Mouse (Mus musculus) embryonic stem cell, embryonic (primary cell): Measurements from ENCODE around the gene Ovgp1.

Source experiments
- CTCF ChIA-PET, 4 experiments: fragments of 300-600 bp in 2 of 4; fragments of 350-600 bp in 2 of 4; sonication (Branson Sonifier 250); formaldehyde crosslinking; loops; one replicate each; lab custom pipeline; 2022; ENCODE audit warnings: inconsistent platforms in 2 of 4; lab: Charles Lee
- POLR2A ChIA-PET, 4 experiments: fragments of 300-600 bp in 2 of 4; fragments of 350-600 bp in 2 of 4; sonication (Branson Sonifier 250); formaldehyde crosslinking; loops; one replicate each; lab custom pipeline; 2022; ENCODE audit warnings: antibody characterized with exemption in 4 of 4, inconsistent platforms in 1 of 4; lab: Charles Lee

The Ovgp1 gene

DNA sequence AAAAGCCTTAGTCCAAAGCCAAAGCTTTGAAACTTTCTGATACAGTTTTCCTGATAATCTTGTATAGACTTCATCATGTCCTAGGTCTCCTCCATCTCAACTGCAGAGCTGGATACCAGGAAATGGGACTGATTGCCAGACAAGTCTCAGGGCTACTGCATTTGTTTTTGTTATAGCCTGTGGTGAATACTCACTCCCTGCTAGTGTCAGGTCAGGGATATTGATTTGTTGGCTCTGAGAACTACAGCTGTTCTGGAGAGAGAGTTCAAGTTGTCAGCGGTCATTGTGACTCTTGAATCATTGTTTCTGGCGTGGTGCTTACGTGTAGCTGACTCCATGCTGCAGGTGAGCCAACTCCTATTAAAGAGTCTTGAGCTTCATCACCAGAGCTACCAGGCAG is at the start of gene Ovgp1:
Gene Ovgp1 (plus strand): TSS at position 301 of the 400 bp plus-strand sequence.
- CTCF ChIA-PET = no interaction called here
- POLR2A ChIA-PET = interaction anchor here in 3 of 4 experiments (0.7 to 9.9 kb wide), 10 partner anchors 8 to 37 kb away, joined by 3 to 94 read pairs (median 4); partner anchors contain the start of genes Wdr77 (in 3 of the 3) and Atp5f1 (in 1 of the 3)

DNA sequence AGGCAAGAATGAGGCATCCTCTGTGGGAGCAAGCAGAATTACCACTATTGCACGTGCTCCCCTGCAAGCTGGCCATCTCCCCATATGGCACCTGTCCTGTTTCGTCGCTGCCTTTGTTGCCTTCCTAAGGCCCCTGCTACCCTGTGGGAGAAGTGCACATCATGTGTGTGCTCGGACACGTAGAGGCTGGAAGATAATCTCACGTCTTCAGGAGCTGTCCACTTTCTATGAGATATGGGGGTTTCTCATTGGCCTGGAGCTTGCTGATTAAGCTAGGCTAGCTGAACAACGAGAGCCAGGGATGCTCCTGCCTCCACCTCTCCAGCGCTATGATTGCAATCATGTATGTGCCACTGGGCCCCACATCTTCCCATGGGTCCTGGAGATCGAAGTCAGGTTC is 48.9 kb upstream of the Ovgp1 start:
- POLR2A ChIA-PET = no interaction called here
- CTCF ChIA-PET = no interaction called here

DNA sequence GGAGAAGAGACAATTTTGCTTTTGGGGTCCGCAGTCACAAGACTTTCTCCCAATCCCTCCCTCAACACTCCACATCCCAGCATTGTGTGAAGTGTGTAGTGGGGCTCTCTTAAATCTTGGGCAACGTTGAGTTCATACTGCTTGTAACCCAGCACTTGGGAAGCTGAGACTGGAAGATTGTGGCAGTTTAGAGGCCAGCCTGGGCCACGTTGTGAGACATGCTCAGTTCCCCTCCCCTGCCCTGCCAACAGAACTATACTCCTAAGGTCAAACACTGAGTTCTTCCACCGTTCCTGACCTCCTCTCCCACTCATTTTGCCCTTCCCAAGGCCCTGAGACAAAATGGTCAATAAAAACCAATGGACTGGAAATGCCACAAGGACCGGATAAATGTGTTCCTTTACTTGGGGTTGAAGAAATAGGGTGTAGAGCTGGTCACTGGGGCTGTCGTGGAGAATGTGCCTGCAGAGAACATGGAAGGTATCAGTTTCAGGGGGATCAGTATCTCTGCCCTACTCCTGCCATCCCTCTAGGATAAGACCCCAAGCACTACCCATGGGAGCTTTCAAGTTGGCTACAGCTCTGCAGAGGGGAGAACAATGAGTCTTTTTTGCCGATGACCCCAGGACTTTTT is 45.8 kb upstream of the Ovgp1 start:
- ChIA-PET POLR2A (interaction anchor here in 3 of 4 experiments (0.6 to 3.6 kb wide), 8 partner anchors 8 to 31 kb away, joined by 3 to 12 read pairs (median 4); partner anchors contain the start of gene Wdr77 (in 2 of the 3)), CTCF (interaction anchor here in 2 of 4 experiments (0.7 to 1.1 kb wide), 2 partner anchors 9 to 28 kb away, joined by 3 to 5 read pairs; no protein-coding TSS in a partner anchor)

DNA sequence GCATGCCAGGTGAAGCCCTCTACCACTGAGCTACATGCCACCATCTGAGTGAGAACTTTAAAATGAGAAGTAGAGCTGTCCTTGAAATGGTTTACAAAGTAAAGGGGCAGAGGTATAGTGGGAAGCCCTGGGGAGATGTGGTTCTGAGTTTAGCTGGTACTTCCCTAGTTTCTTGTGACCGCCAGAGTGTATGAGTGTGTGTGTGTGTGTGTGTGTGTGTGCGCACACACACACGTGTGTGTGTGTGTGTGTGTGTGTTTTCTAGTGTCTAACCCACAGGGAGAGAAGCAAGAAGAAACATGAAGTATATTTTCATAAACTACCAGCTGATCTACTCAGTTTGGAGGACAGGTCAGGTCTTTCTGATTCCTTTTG is 45.3 kb upstream of the Ovgp1 start:
- POLR2A ChIA-PET = interaction anchor here in 3 of 4 experiments (0.6 to 3.6 kb wide), 10 partner anchors 9 to 909 kb away, joined by 3 to 12 read pairs (median 4); partner anchors contain the start of gene Wdr77 (in 2 of the 3)
- CTCF ChIA-PET = interaction anchor here in 2 of 4 experiments (0.7 to 1.1 kb wide), 3 partner anchors 10 to 253 kb away, joined by 3 to 5 read pairs (median 3); no protein-coding TSS in a partner anchor

DNA sequence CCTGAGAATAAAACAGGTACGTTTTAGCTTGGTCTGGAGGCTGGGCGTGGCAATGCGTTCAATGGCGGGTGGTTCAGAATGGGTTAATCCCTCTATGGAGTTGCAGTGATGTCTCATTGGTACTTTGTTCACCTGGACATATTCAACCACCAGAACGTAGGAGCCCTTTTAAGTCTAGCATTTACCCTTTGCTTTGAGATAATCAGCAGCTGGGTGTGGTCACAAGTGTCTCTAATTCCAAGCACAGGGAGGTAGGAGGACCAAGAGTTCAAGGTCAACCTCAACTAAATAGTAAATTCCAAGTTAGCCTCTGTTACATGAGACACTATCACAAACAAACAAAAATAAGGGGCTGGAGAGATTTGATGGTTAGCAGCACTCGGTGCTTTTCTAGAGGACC is 44.7 kb upstream of the Ovgp1 start:
- POLR2A ChIA-PET = interaction anchor here in 3 of 4 experiments (0.6 to 3.6 kb wide), 7 partner anchors 21 to 909 kb away, joined by 3 to 12 read pairs (median 4); partner anchors contain the start of gene Wdr77 (in 1 of the 3)
- CTCF ChIA-PET = interaction anchor here in 3 of 4 experiments (0.6 to 1.1 kb wide), 4 partner anchors 10 to 1214 kb away, joined by 3 to 5 read pairs (median 3); no protein-coding TSS in a partner anchor

DNA sequence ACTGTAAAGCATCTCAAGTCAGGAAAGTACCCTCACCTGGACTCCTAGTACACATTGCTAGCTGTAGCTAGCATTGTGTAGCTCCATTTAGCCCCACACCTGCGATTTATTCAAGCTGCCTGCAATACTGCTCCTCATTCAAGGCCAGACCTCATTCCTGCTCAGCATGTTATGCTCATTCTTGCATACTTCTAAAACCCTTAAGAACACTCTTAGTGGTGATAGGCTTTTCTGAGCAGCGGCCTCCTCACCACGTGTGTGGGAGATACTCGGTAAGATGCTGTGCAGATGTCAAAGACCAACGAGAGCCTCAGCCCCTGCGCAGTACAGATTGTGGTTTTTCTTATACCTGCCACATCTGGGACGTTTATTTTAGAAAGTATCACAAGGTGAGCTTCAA is 43.7 kb upstream of the Ovgp1 start:
- CTCF ChIA-PET = interaction anchor here in 1 of 4 experiments (0.6 kb wide), 1 partner anchor 117 kb away, joined by 4 read pairs; no protein-coding TSS in a partner anchor
- POLR2A ChIA-PET = interaction anchor here in 3 of 4 experiments (0.8 to 3.6 kb wide), 5 partner anchors 9 to 41 kb away, joined by 3 to 12 read pairs (median 3); partner anchors contain the start of gene Wdr77 (in 1 of the 3)

DNA sequence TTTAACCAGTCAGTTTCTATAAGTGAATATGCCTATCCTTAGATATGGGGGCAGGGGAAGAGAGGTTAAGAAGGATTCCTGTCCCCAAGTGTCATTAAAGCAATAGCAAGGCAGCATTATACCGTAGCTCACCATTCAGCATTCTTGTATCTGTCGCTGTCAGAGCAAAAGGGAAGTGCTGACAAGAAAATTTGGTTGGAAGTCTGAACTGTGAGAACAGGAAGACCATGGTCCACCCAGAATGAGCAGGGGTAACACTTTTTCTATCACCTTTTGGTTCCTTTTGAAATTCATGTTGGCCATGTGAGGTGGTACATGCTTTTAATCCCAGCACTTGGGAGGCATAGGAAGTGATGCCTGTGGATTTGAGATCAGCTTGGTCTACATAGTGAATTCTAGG is 42.4 kb upstream of the Ovgp1 start:
- CTCF ChIA-PET = no interaction called here
- POLR2A ChIA-PET = interaction anchor here in 2 of 4 experiments (0.8 to 1.2 kb wide), 2 partner anchors 16 to 19 kb away, joined by 3 to 4 read pairs; no protein-coding TSS in a partner anchor

DNA sequence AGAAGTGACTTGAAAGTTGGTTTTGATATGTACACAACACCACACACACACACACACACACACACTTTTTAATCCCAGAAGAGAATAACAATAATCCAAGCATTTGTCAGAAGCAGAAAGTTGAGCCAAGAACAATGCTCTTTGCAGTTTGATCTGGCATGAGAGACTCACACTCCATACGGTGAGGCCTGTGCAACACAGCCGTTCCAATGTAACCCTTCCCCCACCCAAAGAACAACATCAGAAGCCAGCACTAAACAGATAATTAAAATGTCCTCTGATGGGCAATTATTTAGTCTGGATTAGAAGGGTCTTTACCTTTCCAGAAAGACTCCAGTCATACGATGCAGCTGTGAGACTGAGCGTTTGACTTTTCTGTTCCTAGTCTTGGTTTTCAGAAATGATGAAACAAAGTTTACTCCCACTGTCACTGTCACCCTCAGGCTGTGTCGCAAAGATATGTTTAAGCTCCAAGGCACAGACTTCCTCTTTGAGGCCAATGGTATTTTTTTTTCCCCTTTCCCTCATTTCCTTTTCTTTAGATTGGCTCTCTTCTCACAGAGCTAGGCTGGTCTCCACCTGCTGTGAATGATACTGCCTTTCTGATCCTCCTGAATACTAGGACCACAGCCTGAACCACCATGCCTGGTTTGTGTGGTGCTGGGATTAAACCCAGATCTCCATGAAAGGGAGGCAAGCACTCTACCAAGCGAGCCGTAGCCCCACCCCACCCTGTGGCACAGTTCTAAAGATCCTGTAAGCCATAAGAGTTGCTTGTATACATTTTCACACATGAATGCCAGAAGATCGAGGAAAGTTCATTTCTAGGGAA is 41.1 kb upstream of the Ovgp1 start, which contains the start of gene I830077J02Rik:
Gene I830077J02Rik (minus strand): TSS at position 425 of the 832 bp plus-strand sequence.
- CTCF ChIA-PET = no interaction called here
- POLR2A ChIA-PET = interaction anchor here in 3 of 4 experiments (1.0 to 1.4 kb wide), 5 partner anchors 10 to 32 kb away, joined by 3 to 5 read pairs (median 3); partner anchors contain the start of gene Wdr77 (in 1 of the 3)

DNA sequence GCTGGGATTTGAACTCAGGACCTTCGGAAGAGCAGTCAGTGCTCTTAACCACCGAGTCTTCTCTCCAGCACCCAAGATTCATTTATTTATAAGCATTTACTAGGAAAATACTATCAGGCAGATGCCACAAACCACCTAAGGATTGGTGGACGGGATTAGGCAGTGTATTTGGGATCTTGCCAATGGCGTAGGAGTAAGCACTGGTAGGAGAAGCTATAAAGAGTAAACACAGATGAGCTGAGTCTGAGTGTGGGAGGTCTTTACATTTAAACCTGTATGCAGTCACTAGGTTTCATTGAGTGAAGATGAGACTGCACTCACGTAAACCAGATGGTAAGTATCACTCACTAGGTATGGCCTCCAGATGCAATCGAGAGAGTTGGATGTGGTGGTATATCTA is 39.6 kb upstream of the Ovgp1 start:
- ChIA-PET CTCF (no interaction called here), POLR2A (interaction anchor here in 2 of 4 experiments (1.2 to 2.3 kb wide), 5 partner anchors 10 to 37 kb away, joined by 3 to 10 read pairs (median 6); partner anchors contain the start of gene Wdr77 (in 2 of the 2))

DNA sequence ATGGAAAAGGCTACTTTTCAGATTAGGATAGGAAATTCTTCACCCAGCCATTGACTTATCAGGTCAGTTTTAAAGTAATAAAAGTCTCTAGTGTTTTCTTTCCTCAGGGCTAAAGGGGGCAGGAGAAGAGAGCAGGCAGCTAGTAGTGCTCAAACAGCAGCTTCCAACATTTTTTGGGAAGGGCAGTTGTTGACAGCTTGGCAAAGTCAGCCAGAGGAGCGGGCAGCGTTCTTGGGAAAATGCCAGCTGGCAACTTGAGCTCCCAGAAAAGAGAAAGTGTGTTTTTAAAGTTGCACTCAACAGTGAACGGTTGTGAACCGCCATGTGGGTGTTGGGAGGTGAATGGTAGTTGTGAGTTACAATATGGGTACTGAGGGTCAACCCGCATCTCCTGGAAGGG is 38.5 kb upstream of the Ovgp1 start:
- ChIA-PET CTCF (no interaction called here), POLR2A (interaction anchor here in 2 of 4 experiments (1.2 to 2.3 kb wide), 7 partner anchors 8 to 36 kb away, joined by 3 to 10 read pairs (median 6); partner anchors contain the start of gene Wdr77 (in 2 of the 2))

DNA sequence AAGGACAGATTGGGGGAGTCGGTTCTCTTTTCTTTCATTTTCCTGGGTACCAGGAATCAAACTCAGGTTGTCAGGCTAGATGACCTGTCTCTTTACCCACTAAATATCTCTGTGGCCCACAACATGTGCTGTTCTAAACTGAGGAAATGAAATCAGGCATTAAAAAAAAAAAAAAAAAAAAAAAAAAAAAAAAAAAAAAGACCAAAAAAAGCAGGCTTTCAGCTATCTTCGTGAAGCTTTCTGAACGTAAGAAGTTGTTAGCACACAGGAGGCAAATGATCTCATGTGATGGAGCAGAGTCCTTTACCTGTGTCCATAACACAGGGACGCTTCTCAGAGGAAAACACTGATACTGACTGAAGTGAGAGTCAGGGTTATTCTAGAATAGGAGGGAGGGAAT is 37.4 kb upstream of the Ovgp1 start:
- POLR2A ChIA-PET = interaction anchor here in 3 of 4 experiments (0.6 to 2.1 kb wide), 12 partner anchors 8 to 1656 kb away, joined by 3 to 9 read pairs (median 4); partner anchors contain the start of genes Ovgp1 (in 1 of the 3) and Wdr77 (in 1 of the 3)

DNA sequence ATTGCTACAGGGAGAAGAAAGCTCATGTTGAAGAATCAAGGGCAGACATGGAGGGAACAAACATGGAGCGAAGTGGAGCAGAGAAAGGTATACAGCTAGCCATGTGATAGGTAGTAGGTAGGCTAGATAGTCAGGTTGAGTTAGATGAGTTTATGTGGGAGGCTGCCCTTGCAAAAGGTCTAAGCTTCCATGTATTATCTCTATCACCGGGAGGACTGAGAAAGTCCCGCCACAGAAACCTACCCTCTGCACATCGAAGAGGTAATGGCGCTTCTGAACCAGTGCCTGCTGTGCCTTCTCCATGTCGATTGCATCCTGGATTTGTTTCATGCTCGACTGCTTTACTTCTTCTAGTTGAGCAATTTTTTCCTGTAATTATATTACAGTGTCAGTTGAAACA is 22.2 kb upstream of the Ovgp1 start:
- ChIA-PET POLR2A (interaction anchor here in 3 of 4 experiments (0.8 to 6.9 kb wide), 21 partner anchors 7 to 23 kb away, joined by 3 to 89 read pairs (median 5); partner anchors contain the start of genes Atp5f1 (in 3 of the 3) and Wdr77 (in 3 of the 3)), CTCF (no interaction called here)

More for the DNA sequence above, 37.4 kb upstream of the Ovgp1 start:
- CTCF ChIA-PET = interaction anchor here in 1 of 4 experiments (0.6 kb wide), 1 partner anchor 843 kb away, joined by 3 read pairs; no protein-coding TSS in a partner anchor

DNA sequence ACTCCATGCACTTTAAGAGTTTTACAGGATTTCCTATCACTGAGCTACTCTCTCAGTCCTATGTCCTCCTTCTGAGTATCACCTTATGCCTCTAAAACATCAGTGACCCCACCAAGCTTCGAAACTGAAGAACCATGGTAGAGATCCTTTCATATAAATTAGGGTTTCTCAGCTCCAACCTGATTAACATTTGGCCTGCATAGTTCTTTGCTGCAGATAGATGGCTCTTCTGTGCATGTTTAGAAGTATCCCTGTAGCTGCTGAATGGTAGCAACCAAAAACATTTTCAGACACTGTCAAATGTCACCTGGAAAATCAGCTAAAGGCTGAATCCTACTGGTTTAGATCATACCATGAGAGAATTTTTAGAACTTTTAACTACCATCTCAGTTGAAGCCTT is 16.3 kb upstream of the Ovgp1 start:
- CTCF ChIA-PET = no interaction called here
- POLR2A ChIA-PET = interaction anchor here in 3 of 4 experiments (0.7 to 5.4 kb wide), 17 partner anchors 8 to 1376 kb away, joined by 3 to 94 read pairs (median 13); partner anchors contain the start of genes Cept1 (in 1 of the 3), Ddx20 (in 1 of the 3), Dram2 (in 1 of the 3) and Ovgp1 (in 1 of the 3)

DNA sequence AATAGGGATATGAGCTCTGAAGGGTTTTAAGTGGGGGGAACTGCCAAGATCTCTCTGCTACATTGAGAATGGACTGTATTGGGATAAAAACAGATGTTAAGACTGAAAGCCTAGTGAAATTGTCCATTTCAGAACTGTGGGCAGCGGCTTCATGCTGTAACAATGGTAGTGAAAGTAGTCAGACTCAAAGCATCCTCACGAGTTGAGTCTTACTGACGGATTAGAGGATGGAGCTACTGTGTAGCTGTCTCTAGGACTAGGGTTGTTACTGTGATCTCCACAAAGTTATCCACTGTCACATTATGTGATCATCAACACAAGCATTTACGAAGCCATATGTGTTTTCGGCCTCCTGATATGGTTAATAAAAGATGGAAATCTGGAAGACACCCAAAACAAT is 15.3 kb upstream of the Ovgp1 start:
- POLR2A ChIA-PET = interaction anchor here (0.8 to 5.4 kb wide), 47 partner anchors 8 to 1375 kb away, joined by 3 to 94 read pairs (median 6); partner anchors contain the start of genes Cept1 (in 3 of the 4), Dram2 (in 3 of the 4), Ddx20 (in 2 of the 4) and Ovgp1 (in 2 of the 4)
- CTCF ChIA-PET = no interaction called here

DNA sequence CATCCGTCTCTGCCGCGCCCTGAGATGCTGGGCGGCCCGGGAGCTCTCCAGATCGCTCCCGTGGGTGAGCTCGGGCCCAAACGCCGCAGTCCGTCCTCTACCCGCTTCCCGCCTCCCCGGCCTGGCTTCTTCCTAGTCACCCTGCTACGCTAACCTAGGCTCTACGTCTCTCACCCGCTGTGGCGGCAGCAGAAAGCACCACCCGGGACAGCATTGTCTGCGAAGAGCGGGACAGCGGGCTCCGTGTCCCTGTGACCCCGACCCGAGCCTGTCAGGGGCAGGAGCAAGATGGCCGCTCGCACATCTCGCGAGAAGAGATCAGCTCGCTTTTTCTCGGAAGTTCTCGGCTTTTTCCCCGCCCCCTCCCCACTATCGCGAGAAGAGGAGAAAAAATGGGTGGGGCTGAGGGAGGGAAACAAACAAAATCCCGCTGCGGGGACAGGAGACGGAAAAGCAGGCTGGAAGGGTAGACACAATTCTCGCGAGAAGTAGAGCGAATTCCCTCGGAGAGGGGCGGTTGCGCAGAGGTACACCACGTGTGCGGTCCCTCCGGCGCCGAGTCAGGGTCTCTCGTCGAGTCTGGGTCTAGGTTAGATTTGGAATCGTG is 14.4 kb upstream of the Ovgp1 start, which contains the start of gene Wdr77:
Gene Wdr77 (plus strand): TSS at position 396 of the 607 bp plus-strand sequence.
- CTCF ChIA-PET = interaction anchor here in 2 of 4 experiments (0.6 to 1.1 kb wide), 2 partner anchors 10 to 59 kb away, joined by 3 read pairs; no protein-coding TSS in a partner anchor

DNA sequence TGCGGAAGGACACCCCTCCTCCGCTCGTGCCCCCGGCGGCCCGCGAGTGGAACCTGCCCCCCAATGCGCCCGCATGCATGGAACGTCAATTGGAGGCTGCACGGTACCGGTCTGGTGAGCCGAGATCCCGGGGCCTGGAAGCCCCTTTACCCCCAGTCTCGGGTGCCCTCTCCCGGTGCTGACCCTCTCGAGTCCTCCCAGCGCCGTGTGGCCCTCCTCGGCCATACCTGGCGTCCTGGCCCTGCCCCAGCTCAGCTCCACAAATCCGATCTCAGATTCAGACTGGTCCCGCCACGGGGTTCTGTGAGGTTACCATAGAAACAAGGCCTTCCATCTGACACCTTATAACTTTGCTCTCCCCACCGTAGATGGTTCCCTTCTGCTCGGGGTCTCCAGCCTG is 13.9 kb upstream of the Ovgp1 start:
- ChIA-PET CTCF (interaction anchor here in 1 of 4 experiments (1.1 kb wide), 1 partner anchor 60 kb away, joined by 3 read pairs; no protein-coding TSS in a partner anchor), POLR2A (interaction anchor here (0.8 to 5.4 kb wide), 45 partner anchors 9 to 887 kb away, joined by 3 to 94 read pairs (median 6); partner anchors contain the start of genes Cept1 (in 2 of the 4), Ddx20 (in 2 of the 4), Dram2 (in 2 of the 4) and Ovgp1 (in 2 of the 4))

More for the DNA sequence above, 14.4 kb upstream of the Ovgp1 start, which contains the start of gene Wdr77:
- POLR2A ChIA-PET = interaction anchor here (0.6 to 5.4 kb wide), 64 partner anchors 9 to 1127 kb away, joined by 3 to 94 read pairs (median 4); partner anchors contain the start of genes Cept1 (in 3 of the 4), Dram2 (in 3 of the 4), Ovgp1 (in 3 of the 4) and Ddx20 (in 2 of the 4)
